Mouse (Mus musculus) lung, adult 2 months (tissue): ENCODE measurements around the gene Rgsl1.

Experiments
- CTCF ChIP-seq: fragments of 200-500 bp; IDR thresholded peaks from 2 replicates; pipeline ENCODE4 v1.5.1; 2011; ENCODE audit warnings: mild to moderate bottlenecking, low read length, control low read depth; ENCODE audit not compliant: insufficient read depth
- POLR2A ChIP-seq: fragments of 200-500 bp; IDR thresholded peaks from 2 replicates; pipeline ENCODE4 v1.6.1; 2011; ENCODE audit warnings: low read depth, mild to moderate bottlenecking, control low read depth, low read length, borderline replicate concordance; ENCODE audit errors: extremely low read depth

GRCm38 (mm10) chr1:153734866-153735265, 109.1 kb downstream of the Rgsl1 start:
- TF ChIP-seq POLR2A (no peak), CTCF (no peak)
